Mouse (Mus musculus): Measurements from ENCODE around the gene Tceal7. TPM values are rescaled to one million over a fixed set of nuclear protein-coding genes. Genes with fewer than 3 reads are reported as not detected.
"Not testable (repeated sequence)": the region's sequence is repeated elsewhere in the genome, so short reads cannot be mapped to it uniquely, and the experiment has no call there.

Tceal7 gene
- polyA plus RNA-seq, 1 experiment from 2014 or later = 9.2 TPM

DNA sequence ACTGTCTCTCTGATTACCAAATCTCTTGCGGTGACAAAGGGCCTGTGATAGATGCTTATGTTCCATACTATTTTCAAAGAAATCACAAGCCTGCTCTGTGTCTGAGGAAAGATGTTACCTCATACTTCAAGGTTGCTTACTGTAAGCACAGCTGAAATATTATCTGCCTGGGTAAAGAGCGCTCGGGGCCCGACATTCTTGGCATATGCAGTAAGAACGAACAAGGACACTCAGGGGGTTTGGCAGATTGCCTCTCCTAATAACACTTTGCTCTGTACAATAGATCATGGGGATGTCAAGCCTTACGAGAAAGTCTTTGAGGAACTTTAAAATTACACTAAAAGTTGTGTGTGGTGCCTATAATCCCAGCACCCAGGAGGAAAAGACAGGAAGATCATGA is 34.2 kb downstream of the Tceal7 start:
- Histone ChIP-seq H3K9me3 (replicated peaks) (no peaks in the 10 kb centered on the region), H3K27ac (ENCODE audit: poor library complexity, severe bottlenecking) (no peak overlapping the region), H3K4me1 (replicated peaks) (0 out of 2 replicates have a peak, but pooled peaks cover 10% of the 10 kb centered on the region), H3K9ac (no peak overlapping the region), H3K36me3 (peaks cover 12% of the 10 kb centered on the region), H3K4me3 (no peak overlapping the region), H3K27me3 (replicated peaks) (no peaks in the 10 kb centered on the region), H3K4me2 (no peak overlapping the region)
- WGBS = 50% methylated on average over 6 of the region's 6 CpGs
- no peak for ATAC-seq (ENCODE audit: insufficient number of reproducible peaks, low FRiP score)

DNA sequence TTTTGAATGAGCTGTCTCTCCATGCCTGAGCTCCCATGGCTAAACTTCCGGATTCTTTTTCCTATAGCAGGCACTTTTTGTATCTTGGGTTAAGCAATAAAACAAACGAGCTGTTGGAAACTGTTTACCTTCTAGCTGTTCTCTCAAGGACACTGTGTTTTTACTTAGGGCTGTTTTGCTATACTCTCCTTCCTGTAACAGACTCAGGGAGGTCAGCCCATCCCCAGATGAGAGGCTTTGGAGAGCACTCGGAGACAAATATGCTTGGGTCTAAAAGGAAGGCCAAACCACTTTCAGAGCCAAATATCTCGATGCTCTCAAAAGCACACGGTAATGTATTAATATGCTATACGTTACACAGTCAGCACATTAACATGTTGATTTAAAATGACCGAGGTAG is 35.1 kb downstream of the Tceal7 start:
- Histone ChIP-seq H3K27me3 (replicated peaks) (no peaks in the 10 kb centered on the region), H3K4me3 (no peak overlapping the region), H3K4me2 (no peak overlapping the region), H3K27ac (ENCODE audit: poor library complexity, severe bottlenecking) (no peak overlapping the region), H3K4me1 (replicated peaks) (0 out of 2 replicates have a peak, but pooled peaks cover 10% of the 10 kb centered on the region), H3K36me3 (peaks cover 12% of the 10 kb centered on the region), H3K9me3 (replicated peaks) (no peaks in the 10 kb centered on the region), H3K9ac (no peak overlapping the region)
- 76% methylated on average over 7 of the region's 7 CpGs for WGBS
- no peak for ATAC-seq (ENCODE audit: insufficient number of reproducible peaks, low FRiP score)

DNA sequence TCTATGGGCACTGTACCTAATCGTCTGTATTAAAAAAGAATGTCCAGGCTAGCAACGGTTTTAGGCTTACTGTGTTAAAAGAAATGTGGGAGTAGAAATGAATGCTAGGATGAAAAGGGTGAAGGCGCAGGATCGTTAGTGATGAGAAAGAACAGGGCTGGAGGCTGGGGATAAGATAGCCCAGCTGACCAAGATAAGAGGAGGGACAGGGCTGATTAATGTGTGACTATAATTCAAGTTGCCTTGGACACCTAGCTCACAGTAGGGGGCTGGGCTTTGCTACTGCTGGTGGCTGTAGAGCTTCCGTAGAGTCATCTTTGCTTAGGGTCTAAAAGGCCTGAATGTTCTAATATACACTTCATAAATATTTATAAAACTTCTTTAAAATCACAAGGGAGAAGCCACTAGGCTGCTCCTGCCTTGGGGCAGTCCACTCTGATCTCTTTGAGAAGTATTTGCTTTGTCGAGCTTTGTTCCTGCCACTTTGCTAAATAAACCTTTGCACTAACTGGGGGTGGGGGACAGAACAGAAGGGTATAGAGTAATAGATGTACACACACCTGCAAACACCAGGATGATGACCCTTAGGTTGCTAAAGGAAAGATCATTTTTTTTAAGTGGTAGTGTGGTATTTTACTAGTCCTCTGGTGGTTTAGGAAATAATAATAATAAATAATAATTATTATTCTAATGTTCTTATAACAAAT is 37.6 kb downstream of the Tceal7 start:
- Histone ChIP-seq H3K9me3 (replicated peaks) (no peaks in the 10 kb centered on the region), H3K9ac (no peak overlapping the region), H3K36me3 (peaks cover 8% of the 10 kb centered on the region), H3K27ac (ENCODE audit: poor library complexity, severe bottlenecking) (peak overlapping the region; percentile 27; the same call in 1 of the 2 replicates), H3K4me3 (no peak overlapping the region), H3K4me1 (replicated peaks) (0 out of 2 replicates have a peak, but pooled peaks cover 10% of the 10 kb centered on the region), H3K4me2 (no peak overlapping the region), H3K27me3 (replicated peaks) (no peaks in the 10 kb centered on the region)
- ATAC-seq (ENCODE audit: insufficient number of reproducible peaks, low FRiP score) = no peak
- 28% methylated on average over 6 of the region's 6 CpGs for whole genome bisulfite sequencing

DNA sequence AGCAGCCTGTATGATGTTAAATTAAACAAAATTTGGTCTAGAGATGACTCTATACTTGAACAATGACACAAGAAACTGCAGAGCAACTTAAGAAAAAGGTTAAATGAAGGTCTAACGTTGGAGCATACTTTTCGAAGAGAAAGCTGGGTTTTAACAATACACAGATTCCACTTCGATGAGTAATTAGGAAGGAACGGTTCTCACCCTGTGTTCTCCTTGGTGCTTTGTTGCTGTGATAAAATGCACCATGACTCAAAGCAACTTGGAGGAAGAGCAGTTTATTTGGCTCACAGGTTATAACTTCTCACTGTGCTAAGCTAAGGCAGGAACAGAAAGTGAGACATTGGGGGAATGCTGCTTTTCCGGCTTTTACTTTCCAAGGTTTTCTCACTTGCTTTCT is 53.1 kb downstream of the Tceal7 start:
- WGBS = 64% methylated on average over 5 of the region's 5 CpGs

DNA sequence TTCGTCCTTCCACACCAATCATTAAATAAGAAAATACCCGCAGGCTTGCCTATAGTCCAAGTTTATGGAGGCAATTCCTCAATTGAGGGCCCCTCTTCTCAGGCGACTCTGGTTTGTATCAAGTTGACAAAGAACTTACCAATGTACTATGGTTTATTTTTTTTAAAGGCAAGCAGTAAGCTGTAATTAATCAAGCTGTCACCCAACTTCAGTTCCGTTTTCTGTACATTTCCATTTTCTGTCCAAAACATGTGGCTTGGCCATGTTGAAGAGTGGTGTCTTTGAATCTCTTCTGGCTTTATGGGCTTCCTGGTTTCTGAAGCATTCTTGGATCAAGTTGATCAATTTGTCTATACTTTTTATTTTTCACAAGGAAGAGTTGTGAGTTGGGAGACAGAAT is 53.6 kb downstream of the Tceal7 start:
- H3K27me3 ChIP-seq (replicated peaks) = no peaks in the 10 kb centered on the region
- H3K4me2 ChIP-seq = no peak overlapping the region
- ATAC-seq (ENCODE audit: insufficient number of reproducible peaks, low FRiP score) = no peak
- peaks cover 9% of the 10 kb centered on the region for H3K36me3 ChIP-seq
- H3K4me3 ChIP-seq = no peak overlapping the region
- no peak overlapping the region for H3K9ac ChIP-seq
- no peaks in the 10 kb centered on the region for H3K9me3 ChIP-seq (replicated peaks)
- WGBS = 64% methylated on average over 4 of the region's 4 CpGs
- H3K27ac ChIP-seq (ENCODE audit: poor library complexity, severe bottlenecking) = no peak overlapping the region
- peaks cover 11% of the 10 kb centered on the region for H3K4me1 ChIP-seq (replicated peaks)

More for the DNA sequence above, 53.1 kb downstream of the Tceal7 start:
- Histone ChIP-seq H3K9me3 (replicated peaks) (no peaks in the 10 kb centered on the region), H3K27me3 (replicated peaks) (no peaks in the 10 kb centered on the region), H3K4me1 (replicated peaks) (peaks cover 11% of the 10 kb centered on the region), H3K27ac (ENCODE audit: poor library complexity, severe bottlenecking) (no peak overlapping the region), H3K4me2 (no peak overlapping the region), H3K36me3 (peaks cover 9% of the 10 kb centered on the region), H3K4me3 (no peak overlapping the region), H3K9ac (no peak overlapping the region)
- no peak for ATAC-seq (ENCODE audit: insufficient number of reproducible peaks, low FRiP score)

DNA sequence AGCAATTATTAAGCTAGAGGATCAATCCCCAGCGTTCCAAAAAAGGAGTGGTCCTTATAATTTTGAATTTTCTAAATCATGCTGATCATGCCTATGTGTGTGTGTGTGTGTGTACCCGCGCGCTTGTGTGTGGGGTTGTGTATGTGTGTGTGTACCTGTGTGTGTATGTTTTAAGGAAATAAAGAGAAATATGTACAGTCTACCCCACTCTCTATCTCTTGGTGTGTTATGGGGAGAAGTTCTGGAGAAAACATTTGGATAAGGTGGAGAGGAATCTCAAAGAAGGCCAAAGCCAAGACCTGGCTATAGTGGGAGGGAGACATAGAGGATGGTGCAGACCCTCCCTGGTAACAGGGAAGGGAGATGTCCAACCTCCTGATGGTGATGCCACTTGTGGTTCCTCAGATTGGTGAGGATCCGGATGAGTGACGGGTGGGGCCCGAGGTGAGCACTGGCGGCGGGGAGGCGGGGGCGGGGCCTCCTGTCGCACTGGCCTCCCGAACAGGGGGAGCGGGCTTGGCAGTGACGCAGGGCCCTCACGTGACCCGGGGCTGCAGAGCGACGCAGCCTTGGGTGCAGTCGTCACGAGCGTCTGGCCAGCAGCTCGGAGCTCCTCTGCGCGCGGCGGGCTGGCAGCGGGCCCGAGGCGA is 55.3 kb downstream of the Tceal7 start, which contains the start of gene Bex3:
TSS of gene Bex3 (plus strand) at position 511 of the 650 bp plus-strand sequence.
- Histone ChIP-seq H3K27ac (ENCODE audit: poor library complexity, severe bottlenecking) (peak within 1 kb of the TSS; percentile 73; the same call in 1 of the 2 replicates), H3K9ac (peak within 1 kb of the TSS; percentile 81), H3K4me3 (peak within 1 kb of the TSS; percentile 54), H3K4me1 (replicated peaks) (peaks cover 11% of the 10 kb centered on the region), H3K4me2 (peak within 1 kb of the TSS; percentile 64)
- peak; percentile 94 for ATAC-seq (ENCODE audit: insufficient number of reproducible peaks, low FRiP score)
- H3K27me3 ChIP-seq (replicated peaks); H3K36me3 ChIP-seq; H3K9me3 ChIP-seq (replicated peaks): not testable (repeated sequence)
- 43% methylated on average over 7 of the region's 30 CpGs for WGBS

DNA sequence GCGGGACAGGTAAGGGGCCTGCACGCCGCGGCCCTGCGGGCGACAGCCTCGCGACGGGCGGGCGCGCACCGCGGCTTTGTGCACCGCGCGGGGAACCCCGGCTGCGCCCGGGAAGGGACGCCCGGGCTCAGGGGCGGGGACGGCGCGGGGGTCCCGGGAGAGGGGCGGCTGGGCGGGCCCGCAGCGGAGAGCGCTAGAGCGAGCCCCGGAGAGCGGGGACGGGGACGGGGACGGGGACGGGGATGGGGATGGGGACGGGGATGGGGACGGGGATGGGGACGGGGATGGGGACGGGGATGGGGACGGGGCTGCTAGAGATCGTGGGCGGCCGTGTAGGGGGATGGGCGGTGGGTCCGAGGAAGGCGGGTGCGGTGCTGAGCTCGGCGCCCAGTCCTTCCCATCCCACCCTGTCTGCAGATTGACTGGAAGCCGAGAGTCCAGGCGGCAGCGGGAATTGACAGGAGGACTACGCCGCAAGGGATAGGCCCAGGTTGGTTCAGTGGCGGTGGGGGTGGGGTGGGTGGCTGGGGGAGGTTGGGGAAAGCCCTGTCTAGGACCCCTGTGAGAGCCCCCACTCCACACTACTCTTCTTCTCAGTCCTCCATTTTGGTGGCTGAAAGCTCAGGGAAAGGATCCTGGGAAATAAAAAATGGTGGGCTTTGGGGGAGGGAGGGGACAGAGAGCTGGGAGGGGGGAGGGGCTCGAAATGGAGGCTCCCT is 56.0 kb downstream of the Tceal7 start:
- Histone ChIP-seq H3K4me1 (replicated peaks) (peaks cover 11% of the 10 kb centered on the region), H3K4me2 (peak overlapping the region; percentile 64), H3K4me3 (peak overlapping the region; percentile 54), H3K9ac (peak overlapping the region; percentile 81), H3K27ac (ENCODE audit: poor library complexity, severe bottlenecking) (peak overlapping the region; percentile 73; the same call in 1 of the 2 replicates)
- 15% methylated on average over 11 of the region's 60 CpGs for WGBS
- peak; percentile 49 for ATAC-seq (ENCODE audit: insufficient number of reproducible peaks, low FRiP score)
- H3K36me3 ChIP-seq; H3K27me3 ChIP-seq (replicated peaks); H3K9me3 ChIP-seq (replicated peaks): not testable (repeated sequence)

DNA sequence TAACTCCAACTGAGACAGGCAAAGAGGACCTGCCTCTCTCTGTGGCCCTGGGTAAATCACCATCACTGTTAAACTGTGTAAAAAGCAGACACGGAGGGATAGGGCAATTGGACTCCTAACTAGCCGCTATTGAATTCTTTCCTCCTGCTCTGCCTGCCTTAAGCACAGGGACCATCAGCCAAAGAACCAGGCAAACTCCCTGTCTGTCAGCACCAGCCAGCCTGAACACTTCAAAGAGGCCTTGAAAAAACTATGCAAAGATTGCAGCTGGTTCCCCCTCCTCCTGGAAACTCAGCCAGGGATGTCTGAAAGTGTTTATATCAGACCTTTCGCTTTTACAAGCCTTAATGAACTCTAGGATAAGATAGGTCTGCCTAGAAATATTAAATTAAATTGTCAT is 60.0 kb downstream of the Tceal7 start:
- WGBS = 9% methylated on average over 3 of the region's 3 CpGs
- H3K9ac ChIP-seq = no peak overlapping the region
- peaks cover 11% of the 10 kb centered on the region for H3K4me1 ChIP-seq (replicated peaks)
- H3K4me3 ChIP-seq = no peak overlapping the region
- peaks cover 9% of the 10 kb centered on the region for H3K36me3 ChIP-seq
- no peaks in the 10 kb centered on the region for H3K27me3 ChIP-seq (replicated peaks)
- no peaks in the 10 kb centered on the region for H3K9me3 ChIP-seq (replicated peaks)
- ATAC-seq (ENCODE audit: insufficient number of reproducible peaks, low FRiP score) = no peak
- peak overlapping the region; percentile 24 for H3K4me2 ChIP-seq
- peak overlapping the region; percentile 59 for H3K27ac ChIP-seq (ENCODE audit: poor library complexity, severe bottlenecking)

DNA sequence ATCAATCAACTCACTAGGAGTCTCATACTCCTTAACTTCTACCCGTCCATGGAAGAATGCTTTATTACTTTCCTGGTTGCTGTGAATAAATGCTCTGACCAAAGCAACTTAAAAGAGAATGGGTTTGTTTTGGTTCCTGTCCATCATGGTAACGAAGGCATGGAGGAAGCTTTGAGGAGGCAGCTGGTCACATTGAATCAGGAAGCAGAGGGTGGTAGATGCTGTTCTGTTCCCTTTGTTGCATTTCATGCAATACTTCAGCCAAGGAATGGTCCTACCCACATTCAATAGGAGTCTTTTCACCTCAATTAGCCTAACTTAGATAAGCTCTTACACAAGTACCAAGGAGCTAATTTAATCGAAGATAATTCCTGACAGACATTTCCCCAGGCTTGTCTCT is 60.8 kb downstream of the Tceal7 start:
- no peaks in the 10 kb centered on the region for H3K27me3 ChIP-seq (replicated peaks)
- WGBS = 41% methylated on average over 3 of the region's 3 CpGs
- H3K27ac ChIP-seq (ENCODE audit: poor library complexity, severe bottlenecking) = no peak overlapping the region
- ATAC-seq (ENCODE audit: insufficient number of reproducible peaks, low FRiP score) = no peak
- no peak overlapping the region for H3K4me2 ChIP-seq
- no peak overlapping the region for H3K9ac ChIP-seq
- H3K9me3 ChIP-seq (replicated peaks) = no peaks in the 10 kb centered on the region
- H3K4me1 ChIP-seq (replicated peaks) = peaks cover 11% of the 10 kb centered on the region
- H3K36me3 ChIP-seq = peaks cover 9% of the 10 kb centered on the region
- no peak overlapping the region for H3K4me3 ChIP-seq

All from heart, embryonic 12.5 days (tissue).